Mouse (Mus musculus) mouse trophoblast stem cell (cell line): Measurements from ENCODE around the gene Kiz.

ENCODE experiments used
- in situ Hi-C, 2 experiments: fragments of 300-500 bp; cut with MseI, MboI; formaldehyde crosslinking; loops; 2 replicates in 1 of 2; 3 replicates in 1 of 2; pipeline ENCODE4 v1.15.1; 2025

Gene Kiz

DNA sequence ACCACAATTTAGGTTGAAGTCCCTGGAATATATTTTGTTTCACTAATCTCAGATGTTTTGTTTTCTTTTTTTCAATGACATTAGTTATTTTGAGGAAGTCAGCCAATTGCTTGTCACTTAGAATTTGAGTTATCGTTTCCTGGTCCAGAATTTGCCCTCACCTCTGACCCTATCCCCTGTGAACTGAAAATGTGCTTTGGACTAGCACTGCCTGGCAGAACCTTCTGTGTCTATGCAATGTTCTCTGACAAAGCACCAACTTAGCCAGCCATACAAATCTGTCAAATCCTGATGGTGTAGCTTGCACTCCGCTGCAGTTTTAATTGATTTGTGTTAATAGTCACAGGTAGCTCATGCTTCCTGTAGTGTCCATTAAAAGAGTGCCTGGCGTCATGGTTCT is 10.1 kb downstream of the Kiz start:
- in situ Hi-C loops = no loop called here

DNA sequence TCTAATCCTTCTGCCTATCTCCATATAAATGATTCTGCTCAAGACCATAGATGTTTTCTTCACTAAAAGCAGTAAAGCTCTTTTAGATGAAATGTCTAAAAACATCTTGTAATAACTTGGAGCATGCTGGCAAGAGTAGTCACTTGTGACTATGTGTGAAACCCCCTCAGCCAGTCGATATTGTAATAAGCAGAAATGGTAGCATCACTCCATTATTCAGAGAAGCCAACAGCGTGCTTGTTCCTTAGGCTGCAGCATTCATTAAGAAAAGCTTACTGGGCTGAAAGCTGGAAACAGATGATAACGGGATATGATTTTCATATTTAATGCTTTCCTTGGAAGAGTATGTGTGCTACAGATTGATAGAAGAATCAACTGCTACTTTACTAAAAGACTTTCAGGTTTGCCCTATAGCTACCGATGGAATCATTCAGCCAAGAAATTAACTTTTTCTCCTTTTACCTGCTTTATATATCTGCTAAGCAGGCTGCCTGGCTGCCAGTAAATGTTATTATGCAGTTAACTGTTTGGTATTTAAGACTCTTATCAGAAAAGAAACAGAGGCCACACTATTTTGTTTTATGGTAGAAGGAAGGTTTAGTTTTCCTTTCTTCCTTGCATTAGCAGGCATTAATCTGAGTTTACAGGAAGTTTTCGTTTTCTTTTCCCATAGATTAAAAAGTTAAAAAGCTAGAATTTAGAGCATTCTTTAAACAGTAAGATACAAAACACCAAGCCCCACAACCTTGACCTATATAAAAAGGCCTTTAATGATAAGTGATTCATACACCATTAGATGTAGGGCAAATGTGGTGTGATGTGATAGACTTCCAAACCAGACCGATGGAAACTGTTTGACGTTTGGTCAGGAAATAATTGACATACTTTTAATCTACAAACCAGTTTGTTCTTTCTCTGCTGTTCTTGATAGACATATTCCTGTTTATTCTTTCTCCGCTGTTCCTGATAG is 15.9 kb downstream of the Kiz start:
- in situ Hi-C loops = no loop called here

DNA sequence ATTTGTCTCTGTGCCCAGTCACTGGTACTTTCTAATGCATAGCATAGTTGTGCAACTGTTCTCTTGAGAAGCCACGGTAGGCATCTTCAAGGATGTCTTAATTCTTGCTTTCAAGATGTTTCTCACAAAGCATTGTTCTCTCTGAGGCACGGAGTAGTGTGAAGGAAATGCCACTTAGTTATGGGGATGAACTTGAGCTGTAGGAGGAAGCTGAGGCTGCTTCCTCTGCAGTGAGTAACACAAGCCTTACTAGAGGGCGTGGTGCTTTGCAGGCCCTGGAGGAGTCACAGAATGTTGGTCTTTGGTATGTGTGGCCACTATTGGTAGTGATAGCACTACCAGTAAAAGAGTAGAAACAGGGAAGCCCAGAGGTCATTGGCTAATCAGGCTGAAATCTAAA is 17.0 kb downstream of the Kiz start:
- in situ Hi-C loops = no loop called here

DNA sequence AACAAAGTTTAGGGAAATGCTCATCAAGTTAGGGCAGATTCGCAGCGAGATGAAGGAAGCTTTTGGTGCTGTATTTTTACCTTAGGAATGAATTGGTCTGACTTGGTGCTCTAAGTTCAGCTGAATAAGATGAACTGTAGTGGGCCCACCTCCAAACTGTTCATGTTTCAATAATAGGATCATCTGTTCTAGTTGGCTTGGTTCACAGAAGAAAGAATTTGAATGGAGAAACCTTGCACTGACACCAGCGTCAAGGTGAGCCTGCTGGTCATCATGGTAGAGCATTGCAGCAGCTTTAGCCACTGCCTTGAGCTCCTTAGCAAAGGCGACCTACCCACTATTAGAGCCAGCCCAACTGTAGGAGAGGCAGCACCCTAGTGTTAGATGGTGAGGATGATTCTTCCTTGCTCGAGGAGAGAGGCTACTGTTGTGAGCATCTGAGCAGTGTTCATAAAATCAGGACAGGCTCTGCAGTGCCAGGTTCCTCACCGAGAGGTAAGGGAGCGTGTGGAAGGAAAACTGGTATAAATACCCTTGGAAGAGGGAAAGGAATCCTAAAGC is 18.3 kb downstream of the Kiz start:
- in situ Hi-C loops = no loop called here

DNA sequence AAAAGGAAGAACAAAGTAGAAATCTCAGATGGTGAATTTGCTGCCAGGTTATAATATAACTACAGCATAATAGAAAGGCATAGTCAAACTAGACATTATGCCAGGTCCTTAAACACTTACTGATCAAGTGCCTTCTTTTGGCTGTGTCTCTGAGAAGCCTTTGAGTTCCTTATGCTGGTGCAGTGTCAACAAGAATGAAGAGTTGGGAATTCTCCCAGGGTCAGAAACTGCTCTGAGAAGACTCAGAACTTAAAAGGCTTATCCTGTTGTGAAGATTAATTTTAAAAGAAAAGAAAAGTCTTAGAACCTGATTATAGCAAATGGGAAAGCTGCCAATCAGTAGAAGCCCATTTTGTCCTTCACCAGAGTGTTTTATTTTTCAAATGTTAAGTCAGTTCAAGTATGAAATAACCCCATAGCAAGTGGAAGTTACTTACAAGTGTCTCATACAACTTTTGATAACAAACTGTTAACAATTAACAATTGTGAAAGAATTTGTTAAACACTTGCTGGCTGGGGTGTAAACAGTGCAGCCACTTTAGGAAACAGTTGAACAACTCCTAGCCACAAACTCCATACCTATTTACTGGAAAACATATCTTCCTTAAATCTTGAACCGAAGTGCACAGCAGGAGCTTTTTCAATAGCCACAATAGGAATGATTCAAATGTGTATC is 21.9 kb downstream of the Kiz start:
- in situ Hi-C loops = no loop called here

DNA sequence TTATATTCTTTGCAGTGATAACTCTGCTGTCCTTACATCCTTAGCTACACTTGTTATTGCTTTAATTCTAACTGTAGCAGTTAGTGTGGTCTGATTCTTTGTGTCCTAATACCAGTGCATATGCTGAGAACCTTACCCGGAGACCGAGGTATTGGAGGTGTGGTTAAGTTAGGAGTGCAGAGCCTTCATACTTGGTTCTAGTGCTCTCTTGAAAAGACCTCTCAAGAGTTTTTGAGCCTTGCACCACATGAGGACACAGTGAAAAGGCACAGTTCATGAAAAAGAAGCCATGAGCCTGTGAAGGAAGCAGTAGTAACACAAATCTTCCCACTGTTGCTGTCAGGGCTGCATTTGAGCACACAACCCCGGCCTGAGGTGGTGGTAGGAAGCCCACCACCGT is 26.0 kb downstream of the Kiz start:
- in situ Hi-C loops = no loop called here

DNA sequence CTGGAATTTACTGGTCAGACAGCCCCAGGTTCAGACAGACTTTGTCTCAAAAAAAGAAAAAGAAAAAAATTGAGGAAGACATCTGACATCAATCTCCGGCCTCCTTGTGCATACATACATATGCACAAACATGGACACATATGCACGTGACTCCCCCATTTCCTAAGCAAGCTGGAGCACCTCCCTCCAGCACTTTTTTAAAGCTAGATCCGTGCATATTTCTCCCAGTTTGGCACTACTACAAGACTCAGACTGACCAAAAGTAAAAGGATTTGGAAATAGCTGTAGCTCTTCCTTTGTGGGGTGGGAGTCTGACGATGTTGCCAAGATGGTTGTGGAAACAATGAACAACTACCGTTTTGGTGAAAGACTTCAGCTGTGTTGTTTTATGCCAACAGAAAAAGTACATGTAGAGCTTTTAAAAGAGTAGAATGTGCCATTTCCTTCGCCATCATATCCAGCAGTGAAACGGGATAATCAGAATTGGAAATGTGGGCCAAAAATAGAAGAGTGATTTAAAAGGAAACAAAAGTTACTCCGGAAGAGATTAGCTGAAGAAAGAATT is 28.7 kb downstream of the Kiz start:
- in situ Hi-C loops = no loop called here

DNA sequence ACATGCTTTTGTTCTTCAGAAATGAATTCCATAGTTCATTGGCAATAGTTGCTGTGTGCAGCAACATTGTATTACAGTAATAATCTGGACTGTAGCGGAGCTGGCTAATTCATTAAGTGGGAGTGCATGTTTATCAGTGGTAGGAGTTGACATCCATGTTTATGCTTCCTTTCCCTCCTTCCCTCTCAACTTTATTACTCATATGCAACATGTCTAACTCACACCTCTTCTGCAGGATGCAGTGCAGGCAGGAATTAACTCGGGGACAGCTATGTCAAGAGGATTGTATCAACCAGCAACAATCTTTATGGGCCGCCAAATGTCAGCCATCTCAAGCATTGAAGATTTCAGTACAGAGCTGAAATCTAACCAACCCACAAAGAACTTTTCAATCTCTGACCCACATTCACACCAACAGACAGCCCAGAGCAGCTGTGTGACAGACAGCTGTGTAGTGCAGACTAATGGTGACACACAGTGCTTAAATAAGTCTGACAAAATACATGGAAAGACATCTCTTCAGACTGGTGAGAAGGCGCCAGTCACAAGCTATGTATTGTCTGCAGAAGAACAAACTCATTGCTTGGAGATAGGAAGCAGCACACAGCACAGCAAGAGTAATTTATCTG is 33.2 kb downstream of the Kiz start:
- in situ Hi-C loops = no loop called here

DNA sequence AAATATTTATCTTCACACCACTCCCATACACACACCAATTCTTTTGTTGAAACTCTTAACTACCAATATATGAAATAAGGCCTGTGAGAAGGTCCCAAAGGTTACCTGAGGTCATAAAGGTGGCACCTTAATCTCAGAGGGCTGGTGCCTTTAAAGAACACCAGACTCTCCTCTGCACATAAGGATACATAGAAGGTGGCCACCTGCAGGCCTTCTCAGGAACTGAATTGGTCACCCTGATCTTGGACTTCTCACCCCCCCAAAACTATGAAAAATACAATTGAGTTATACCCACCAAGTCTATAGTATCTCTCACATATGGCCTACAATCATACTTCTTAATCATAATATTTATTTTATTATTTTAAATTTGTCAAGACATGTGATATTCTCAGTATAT is 43.3 kb downstream of the Kiz start:
- in situ Hi-C loops = no loop called here

DNA sequence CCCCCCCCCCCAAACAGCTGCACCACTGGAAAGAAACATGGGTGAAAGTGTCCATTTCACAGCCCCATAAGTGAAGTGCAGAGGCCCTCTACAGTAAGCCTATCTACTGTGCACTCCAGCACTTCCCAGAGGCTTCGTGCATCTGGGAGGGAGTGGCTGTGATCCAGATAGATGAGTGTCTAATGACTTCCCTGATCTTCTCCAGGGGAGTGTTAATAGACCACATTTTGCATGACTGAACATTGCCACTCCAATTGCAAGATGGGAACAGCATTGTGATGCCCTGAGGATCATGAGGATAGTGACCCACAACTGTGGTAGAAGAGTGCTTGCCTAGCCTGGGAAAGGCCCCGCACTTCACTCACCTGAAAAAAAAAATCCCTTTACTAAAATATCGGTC is 60.4 kb downstream of the Kiz start:
- in situ Hi-C loops = no loop called here

DNA sequence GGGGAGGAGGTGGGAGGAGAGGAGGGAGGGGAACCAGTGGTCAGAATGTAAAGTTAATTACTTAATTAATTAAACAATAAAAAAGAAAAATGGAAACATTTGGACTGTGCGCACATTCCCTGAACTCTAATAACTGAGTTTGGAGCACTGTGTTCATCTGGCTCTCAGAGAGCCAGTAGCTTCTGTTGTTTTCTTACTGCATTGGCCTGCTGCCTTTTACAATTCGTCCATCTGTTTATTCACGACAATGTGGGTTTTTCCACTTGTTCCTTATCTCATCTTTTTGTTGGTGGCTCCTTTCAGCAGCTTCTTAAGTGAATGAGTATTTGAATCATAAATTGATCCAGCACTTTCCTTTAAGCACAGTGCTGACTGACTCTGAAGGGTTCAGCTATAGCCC is 62.1 kb downstream of the Kiz start:
- in situ Hi-C loops = no loop called here

DNA sequence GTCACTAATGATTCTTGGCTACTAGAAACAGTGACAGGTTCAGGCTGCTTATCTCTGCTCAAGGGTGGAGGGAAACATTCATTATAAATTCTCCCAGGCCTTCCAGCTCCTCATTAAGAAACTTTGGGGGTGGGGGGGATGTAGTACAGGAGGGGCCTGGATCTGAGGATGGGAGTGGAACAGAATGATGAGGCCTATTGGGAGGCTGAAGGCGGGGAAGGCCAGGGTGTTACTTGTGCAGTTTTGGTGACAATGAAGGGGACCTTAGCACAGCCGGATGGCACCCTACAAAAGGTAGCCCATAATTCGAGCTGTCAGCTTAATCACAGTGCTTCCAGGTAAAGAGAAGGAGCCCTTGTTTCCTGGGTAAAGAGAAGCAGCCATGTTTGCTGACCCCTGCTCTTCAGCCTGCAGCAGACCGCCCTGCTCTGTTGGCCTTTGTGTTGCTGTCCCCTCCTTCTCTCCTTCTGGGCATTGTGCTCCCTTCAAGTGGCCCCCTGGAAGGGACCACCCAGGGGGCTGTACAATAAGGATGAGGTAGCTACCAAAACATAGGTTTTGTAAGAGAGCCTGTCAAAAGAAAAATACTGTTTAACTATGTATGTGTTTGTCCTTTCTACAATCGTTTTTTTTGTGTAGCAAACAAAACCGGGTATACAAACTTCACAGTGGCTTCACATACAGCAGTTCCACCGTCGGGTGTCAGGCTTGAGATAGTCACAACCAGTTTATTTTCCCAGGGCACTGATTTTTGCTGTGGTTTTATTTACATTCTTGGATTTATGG is 64.9 kb downstream of the Kiz start:
- in situ Hi-C loops = no loop called here

DNA sequence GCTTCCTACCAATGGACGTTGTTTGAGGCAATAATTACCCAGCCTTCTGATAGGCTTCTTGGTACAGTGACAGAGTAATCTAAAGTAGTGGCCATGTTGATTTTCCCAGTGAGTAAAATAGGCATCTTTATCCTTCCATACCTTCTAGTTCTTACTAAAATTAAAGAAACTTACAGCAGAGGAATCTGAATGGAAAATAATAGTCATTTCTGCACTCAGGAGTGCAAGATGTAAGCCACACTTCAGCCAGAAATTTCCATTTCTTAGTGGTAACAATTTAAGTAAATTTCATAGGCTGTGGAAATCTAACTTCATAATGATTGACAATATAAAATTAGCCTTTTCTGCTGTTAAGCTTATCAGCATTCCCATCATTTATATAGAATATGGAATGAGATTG is 69.6 kb downstream of the Kiz start:
- in situ Hi-C loops = no loop called here

DNA sequence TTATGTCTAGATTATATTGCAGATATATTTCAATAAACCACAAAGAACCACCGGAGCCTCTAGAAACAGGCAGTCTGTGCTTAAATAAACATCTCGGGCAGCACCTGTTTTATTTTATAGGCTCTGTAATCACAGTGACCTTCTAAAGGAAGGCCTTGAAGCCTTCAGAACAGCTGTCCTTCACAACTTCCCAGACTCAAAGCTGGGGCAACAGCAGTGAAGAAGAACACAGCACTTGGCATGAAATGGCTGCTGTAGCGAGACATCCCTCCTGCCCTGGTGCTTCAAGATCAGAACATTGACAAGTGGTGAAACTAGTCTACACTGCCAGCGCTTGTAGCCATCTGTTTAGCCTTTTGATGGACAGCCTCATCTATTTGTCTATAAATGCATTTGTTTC is 70.2 kb downstream of the Kiz start:
- in situ Hi-C loops = no loop called here

DNA sequence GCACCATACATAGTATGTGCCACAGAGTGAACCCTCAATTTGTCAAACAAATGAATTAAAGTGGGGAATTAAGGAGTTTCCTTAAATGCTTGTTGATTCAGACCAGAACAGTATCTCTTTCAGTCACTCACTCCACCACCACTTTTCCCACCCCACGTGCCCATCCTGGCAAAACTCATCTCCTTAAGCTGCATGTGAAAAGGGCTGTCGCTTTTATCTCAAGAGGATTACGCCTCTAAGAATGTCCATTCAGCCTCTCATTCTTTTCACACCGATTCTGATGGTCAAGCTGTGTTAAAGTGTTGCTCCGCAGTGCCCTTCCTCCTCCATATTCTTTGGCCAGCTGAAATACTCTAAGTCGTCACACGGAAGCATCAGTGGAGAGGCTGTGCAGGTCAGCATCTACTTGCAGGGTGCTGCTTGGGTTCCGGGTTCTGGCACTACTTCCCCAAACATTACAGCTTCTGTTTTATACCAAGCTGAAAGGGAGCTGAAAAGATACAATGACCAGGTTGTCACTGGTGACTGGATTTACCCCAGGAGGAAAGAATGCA is 92.6 kb downstream of the Kiz start:
- in situ Hi-C loops = no loop called here

DNA sequence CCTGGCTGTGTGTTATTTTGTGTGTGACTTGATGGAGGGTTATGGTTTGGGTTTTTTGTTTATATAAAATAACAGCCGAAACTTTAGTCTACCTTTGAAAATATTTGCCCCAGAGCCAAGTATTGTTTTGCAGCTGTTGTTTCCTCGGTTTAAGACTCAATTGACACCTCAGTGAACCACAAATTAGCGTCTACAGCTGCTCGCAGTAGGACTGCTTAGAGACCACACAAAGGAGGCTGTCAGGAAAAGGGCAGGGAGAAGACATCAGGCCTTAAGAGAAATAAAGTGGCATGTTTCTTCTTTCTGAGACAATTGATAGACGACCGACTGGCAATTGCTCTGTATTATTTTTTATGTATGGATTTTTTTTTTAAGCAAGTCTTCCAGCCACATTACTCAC is 100.7 kb downstream of the Kiz start:
- in situ Hi-C loops = loop anchor here (5.0 kb wide), 1 partner anchor 221 kb away; no protein-coding TSS in a partner anchor

DNA sequence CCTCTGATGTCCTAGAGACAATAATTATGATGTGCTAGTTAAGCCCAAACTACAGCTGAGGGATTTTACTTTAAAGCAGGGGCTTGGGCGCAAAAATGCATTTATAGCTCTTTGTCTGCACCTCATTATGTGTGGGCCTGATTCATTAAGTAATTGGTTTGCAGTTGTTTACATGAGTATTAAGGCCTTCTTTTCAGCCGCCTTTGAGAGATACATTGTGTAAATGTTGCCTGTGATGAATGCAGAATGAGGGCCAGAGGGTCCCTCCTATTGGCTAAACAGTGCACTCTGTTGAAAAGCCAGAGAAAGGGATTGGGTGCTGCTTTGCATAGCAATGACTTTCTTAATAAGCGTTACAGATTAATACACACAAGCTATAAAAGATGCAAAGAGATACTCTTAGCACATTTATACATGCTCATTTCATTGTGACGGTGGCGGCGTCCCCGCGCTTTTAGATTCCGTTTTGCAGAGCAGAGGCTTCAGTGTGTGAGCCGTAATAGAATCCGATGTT is 102.8 kb downstream of the Kiz start:
- in situ Hi-C loops = loop anchor here (5.0 kb wide), 1 partner anchor 219 kb away; no protein-coding TSS in a partner anchor

DNA sequence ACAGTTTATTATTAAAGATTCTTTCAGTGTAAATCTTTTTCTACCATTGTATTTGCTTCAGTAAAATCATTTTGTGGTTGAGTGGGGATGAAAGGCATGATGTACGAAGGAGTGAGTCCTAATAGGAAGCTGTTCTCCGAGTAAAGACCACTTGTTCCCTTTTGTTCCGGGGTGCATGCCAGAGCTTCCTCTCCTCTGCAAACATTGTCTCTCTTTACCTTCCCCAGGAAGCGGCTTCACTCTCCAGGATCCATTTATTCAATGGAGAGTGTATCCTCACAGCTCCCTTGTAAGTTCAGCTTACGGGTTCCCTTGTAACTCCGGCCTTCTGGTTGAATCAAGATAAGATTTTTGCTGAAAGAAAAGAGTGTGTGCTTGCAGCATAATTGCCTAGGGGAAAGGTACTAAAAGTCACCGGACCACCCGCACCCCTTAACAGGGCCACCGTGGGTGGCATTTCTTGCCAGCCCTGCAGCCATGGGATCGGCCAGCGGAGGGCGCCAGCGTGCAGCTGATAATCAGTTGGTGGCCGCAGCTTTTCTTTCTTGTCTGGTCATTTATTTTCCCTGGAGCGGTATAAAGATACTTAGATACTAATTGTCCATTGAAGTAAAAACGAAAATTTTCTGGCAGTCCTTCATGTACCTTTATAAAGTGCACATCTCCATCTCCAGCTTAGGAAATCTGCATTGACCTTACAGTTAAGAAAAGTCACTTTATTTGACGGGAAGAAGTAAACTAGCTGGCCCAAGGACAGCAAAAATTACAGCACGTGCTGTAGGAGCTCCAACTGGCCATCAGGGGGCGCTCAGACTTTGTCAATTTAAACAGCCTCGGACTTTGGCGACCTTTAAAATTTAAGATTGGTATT is 103.5 kb downstream of the Kiz start:
- in situ Hi-C loops = loop anchor here (5.0 kb wide), 1 partner anchor 218 kb away; no protein-coding TSS in a partner anchor

DNA sequence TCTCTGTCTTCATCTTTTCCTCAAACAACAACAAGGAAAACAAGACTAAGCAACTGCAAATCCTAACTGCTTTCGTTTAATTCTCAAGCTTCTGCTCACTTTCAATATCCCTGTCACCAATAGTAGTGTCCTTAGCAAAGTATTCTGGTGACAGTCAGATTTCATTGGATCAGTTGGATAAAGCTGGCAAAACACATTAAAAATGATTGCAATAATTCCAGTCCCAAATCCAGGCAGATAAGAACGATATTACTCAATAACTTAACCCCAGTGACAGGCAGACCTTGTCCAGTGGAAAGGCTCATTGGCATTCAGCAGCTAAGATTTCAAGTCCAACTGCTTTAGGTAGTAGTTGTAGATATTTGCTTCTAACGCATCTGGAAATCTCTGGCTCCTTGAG is 119.4 kb downstream of the Kiz start:
- in situ Hi-C loops = no loop called here
